Mouse (Mus musculus) regulatory T cell (primary cell): ENCODE results near the gene Yy1.

ENCODE experiments used
- in situ Hi-C: fragments of 300-600 bp; cut with MboI, MseI; formaldehyde crosslinking; loops from one replicate; pipeline ENCODE4 v1.15.1; 2025; ENCODE audit warnings: high pct_unique_total_duplicates

The Yy1 gene

DNA sequence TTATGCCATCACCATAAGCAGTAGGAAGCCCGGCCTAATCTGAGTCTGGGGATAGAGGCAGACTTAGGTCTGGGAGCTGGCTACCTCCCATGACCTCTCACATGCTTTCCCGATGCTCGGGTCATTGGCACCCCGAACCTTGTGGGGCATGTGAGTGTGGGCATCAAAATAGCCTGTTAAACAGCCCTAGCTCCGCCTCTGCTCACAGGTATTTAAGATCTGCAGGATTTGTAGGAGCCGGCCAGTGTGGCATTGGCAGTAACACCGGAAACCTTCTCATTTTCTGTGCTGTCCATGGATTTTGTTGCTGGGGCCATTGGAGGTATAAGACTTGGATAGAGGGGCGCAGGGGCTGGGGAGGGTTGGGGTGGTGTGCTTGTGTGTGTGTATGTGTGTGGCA, 58.1 kb downstream of the Yy1 start:
- in situ Hi-C loops = no loop called here

DNA sequence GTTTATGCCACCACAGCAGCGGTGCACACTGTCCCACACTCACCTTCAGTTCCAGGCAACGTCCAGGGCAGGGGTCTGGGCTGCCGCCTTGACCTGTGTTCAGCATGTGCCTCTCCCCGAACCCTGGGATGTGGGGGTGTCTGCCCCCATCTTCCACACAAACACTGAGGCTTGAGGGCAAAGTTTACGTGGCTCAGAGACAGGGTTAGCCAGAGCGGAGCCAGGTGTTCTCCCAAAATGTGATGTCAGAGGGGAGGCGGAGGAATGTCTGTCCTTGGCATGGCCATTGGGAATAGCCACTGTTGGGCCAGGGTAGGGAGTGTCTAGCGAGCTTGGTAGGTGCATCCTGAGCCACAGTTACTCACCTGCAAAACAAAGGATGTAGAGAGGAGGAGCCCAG, 60.0 kb downstream of the Yy1 start:
- in situ Hi-C loops = no loop called here

DNA sequence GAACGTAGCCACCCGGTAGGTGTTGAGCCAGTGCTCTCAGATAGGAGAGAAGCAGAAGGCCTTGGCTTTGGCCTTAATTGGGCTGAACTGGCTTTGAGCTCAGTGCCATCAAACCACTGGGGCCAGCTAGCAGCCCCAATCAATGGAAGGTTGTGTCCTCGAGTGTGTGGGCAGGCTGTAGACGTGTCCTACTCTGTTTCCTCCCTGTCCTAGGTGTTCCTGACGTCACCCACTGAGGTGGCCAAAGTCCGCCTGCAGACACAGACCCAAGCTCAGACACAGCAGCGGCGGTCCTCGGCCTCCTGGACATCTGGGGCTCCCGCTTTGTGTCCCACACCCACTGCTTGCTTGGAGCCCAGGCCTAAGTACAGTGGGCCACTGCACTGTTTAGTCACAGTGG, 62.3 kb downstream of the Yy1 start:
- in situ Hi-C loops = no loop called here

DNA sequence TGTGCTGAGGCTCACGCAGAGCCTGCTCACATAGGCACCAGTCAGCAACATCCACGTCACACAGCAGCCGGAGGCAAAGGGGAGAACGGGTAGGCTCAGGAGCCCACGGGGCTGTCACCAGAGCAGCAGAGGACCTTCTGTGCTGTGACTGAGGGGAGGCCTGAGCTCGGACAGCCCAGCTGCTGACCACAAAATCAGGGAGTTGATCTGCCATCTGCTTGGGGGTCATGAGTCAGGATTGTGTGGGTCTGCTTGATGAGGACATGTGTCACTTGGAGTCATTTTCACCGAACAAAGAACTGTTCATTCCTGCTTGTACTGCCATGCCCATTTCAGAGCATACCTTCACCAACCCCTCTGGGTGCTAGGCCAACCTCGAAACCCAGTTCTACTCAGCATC, 63.4 kb downstream of the Yy1 start:
- in situ Hi-C loops = no loop called here

DNA sequence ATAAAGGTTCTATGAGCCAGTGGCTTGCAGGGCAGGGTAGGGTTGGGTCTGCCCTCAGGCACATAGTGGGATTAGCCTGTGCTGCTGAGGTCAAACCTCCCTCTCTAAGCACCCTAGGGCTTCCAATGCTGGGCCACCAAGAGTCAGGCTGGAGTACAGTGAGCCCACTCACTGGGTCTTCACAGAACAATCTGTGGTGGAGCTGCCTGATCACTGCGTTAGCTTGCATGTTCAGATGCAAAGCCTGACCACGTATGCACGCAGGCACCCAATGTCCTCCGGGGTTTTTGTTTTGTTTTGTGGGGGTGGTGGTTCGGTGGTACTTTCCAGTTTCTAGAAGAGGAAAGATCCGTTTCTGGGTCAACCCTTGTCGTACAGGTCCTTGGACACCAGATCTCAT, 64.3 kb downstream of the Yy1 start:
- in situ Hi-C loops = no loop called here

DNA sequence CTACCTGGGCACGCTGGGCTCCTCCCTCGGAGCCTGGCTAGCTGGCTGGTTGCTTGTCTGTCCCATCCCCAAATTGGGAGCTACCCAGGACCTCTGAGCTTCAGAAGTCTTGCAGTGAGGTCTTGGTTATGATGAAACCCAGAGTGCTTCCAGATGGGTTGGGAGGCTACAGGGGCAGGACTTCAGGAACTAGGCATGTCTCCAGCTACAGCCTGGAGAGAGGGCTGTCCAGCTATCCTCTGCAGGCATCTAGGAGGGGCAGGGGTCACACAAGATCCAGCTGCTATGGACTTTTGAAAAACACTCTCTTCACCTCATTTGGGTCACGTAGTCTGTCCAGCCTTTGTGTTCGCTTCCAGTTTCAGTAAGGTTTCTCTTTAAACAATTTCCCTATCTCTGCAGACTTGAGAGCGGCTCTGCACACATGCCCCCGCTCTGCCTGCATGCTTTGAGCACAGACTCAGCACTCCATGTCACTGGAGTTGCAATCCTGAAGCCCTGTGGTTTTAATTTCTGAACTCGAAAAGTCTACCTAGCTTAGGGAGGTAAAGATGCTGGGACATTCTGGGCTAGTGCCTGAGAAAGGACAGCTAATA, 64.9 kb downstream of the Yy1 start:
- in situ Hi-C loops = no loop called here

DNA sequence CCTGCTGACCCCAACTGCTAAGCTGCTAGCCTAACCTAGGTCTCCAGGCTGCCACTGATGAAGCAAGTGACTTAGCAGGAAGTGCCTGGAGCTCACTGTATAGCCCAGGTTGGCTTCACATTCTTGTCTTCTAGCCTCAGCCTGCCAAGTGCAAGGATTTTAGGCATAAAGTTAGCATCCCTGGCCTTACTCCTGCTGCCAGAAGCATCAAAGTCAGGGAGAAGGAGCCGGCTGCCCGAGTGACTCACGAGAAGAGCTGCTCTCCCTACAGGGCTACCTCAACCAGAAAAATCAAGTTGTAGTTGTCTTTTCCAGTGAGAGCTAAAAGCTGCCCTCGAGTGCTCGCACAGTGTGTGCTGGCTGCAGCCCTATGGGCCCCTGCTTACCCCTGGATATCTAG, 65.7 kb downstream of the Yy1 start:
- in situ Hi-C loops = no loop called here

DNA sequence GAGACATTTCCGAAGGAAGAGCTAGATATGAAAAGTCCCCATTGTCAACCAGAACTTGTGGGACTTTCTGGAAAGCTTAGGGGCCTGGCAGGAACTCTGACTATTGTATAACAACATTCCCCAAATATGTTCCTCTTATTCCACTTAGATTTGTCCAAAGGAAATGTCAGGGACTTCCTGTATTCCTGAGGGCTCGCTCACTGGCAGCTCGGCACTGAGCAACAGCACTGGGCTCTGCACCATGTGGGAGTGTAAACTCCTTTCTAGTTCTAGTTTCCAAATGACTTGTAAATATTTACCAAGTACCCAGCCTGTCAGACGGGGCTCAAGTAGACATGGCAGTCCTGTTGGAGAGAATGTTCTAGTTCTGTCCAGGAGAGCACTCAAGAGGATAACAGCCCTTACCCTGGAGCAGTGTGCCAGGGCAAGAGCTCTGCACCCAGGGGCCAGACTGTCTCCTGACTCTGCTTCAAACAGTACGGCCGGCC, 72.3 kb downstream of the Yy1 start:
- in situ Hi-C loops = no loop called here

DNA sequence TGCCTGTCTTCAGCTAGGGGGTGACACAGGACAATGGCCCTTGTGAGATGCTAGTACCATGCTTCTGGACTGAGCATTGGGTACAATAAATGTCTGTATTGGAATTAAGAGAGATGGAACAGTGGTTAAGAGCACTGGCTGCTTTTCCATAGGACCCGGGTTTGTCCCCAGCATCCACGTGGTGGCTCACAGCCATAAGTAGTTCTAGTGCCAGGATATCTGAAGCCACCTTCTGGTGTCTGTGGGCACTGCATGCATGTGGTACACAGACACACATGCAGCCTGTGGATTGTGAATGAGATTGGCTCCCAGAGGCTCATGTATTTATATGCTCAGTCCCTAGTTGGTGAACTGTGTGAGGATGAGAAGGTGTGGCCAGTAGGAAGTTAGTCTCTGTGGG, 76.8 kb downstream of the Yy1 start:
- in situ Hi-C loops = no loop called here
